Mouse (Mus musculus) thymus, adult 2 months (tissue): Measurements from ENCODE around the gene Spaca7.

Experiments used
- CTCF ChIP-seq: fragments of 200-500 bp; IDR thresholded peaks from 2 replicates; pipeline ENCODE4 v1.5.1; 2012; ENCODE audit warnings: mild to moderate bottlenecking, control low read depth, low read length, moderate library complexity, borderline replicate concordance; ENCODE audit not compliant: control insufficient read depth, poor library complexity, insufficient read depth; ENCODE audit errors: extremely low read depth
- POLR2A ChIP-seq: fragments of 200-500 bp; IDR thresholded peaks from 2 replicates; pipeline ENCODE4 v1.6.1; 2012; ENCODE audit warnings: mild to moderate bottlenecking, low read length, control low read depth, moderate library complexity; ENCODE audit not compliant: control insufficient read depth, poor library complexity, insufficient read depth; ENCODE audit errors: extremely low read depth

DNA sequence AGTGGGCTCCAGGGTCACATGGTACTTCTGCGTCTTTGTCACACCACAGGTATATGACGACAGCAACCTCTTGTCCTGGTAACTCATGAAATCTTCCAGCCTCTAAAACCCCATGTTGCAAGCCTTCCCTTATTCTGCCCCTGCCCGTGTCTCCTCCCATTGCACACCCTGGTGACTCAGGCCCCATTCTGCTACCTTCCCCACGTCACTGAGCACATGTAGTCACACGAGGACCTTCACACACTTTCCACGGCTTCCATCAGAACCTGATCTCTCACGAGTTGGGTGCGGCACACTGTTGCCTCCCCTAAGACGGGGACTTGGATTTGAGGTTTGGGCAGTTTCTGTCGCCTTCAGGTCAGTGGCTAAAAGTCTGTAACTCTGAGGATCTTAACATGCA lies 36.0 kb downstream of the Spaca7 start:
- no peak for TF ChIP-seq CTCF
- no peak for TF ChIP-seq POLR2A
